Mouse (Mus musculus): ENCODE results near the gene Klc4.

Klc4 gene

DNA sequence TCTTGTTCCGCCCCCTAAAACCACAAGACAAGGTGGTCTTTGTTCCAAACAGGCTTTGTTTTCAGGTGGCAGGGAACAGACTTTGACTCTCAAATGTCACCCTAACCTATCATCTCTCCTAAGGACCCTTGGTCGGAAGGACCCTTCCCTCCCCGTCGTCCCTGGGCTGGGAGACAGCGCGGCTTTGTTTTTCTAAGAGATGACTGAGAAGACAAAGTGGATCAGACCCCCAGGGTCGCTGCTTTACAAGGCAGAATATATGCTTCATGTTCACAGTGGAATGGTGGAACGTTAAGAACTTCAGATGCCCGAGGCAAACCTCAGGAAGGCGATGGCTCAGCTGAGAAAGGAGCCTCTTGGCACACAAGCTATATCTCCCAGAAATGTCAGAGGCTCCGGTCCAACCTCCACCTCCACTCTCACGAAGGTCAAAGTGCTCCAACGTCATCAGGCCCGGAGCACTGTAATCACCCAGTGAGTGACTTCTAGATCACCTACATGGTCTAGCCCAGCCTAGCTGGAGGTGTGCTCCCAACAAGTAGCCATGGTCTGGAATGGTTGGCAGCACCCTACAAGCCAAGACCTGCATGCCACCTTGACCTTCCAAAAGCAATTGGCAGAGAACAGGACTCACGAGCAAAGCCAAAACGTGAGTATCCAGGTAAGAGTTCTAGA lies 26.0 kb downstream of the Klc4 start:
- DNase-seq: no peak

- no peak for DNase-seq
Measured at GRCm38 (mm10) chr17:46618769-46619682, 26.8 kb downstream of the Klc4 start.

GRCm38 (mm10) chr17:46618394-46618768 lies 27.4 kb downstream of the Klc4 start:
- no peak for DNase-seq

DNA sequence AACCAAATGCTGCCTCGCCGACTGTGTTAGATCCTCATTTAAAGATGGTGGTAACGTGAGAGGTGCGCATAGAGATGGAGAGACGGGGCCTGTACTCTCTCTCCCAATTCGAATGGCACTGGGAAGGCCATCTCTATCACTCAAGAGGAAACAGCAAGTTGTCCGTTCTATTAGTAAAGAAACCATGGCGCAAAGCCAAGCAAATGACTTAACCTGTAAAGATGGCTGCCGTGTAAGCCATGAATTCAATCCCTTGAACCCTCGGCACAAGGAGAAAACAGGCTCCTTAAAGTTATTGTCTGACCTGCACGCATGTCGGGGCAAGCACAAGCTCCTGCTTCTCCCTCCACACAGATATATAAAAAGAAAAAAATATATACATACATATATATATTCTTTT lies 28.0 kb downstream of the Klc4 start:
- DNase-seq: no peak

- DNase-seq: no peak
Measured at GRCm38 (mm10) chr17:46613229-46613628, 32.6 kb downstream of the Klc4 start.

GRCm38 (mm10) chr17:46612820-46613219 lies 33.0 kb downstream of the Klc4 start:
- DNase-seq: peak; percentile 62

GRCm38 (mm10) chr17:46612189-46612588 lies 33.6 kb downstream of the Klc4 start:
- DNase-seq: no peak

- DNase-seq: no peak
Measured at GRCm38 (mm10) chr17:46611316-46611715, 34.5 kb downstream of the Klc4 start.

DNA sequence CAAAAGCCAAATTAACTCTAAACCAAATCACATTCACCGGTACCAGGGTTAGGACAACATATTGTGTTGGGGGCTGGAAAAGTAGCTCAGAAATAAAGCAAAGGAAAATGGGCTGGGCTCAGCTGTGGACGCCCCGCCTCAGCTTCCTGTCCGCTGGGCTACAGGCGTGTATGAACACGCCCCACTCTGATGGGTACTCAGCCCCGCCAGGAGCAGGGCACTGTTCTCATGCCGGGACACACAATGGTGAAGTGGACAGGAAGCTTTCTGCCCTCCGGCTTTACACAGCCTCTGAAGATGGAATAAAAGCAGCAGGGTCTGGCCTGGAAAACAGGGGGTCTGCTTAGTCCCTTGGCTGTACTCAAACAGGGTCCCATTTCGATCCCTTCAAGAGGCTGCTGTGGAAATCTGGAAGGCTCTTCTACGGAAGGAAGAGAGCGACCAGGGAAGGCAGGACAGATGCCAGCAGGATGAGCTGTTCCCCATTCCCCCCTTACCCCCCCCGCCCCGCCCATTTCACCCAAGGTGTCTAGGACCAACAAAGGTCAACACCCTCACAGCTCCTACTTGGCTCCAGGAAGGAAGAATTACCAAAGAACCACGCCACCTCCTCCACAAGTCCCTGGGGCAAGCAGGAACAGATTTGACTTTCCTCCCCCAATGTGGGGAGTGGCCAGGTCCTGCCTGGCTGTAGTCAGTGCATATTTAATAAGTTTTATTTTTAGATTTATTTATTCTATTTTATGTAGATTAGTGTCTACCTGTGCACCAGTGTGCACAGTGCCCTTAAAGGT lies 35.9 kb downstream of the Klc4 start:
- DNase-seq: peak; percentile 84

GRCm38 (mm10) chr17:46605987-46606386 lies 39.8 kb downstream of the Klc4 start:
- DNase-seq: no peak

GRCm38 (mm10) chr17:46605126-46605525 lies 40.7 kb downstream of the Klc4 start:
- DNase-seq: no peak

GRCm38 (mm10) chr17:46603229-46603628 lies 42.6 kb downstream of the Klc4 start:
- DNase-seq: no peak

DNA sequence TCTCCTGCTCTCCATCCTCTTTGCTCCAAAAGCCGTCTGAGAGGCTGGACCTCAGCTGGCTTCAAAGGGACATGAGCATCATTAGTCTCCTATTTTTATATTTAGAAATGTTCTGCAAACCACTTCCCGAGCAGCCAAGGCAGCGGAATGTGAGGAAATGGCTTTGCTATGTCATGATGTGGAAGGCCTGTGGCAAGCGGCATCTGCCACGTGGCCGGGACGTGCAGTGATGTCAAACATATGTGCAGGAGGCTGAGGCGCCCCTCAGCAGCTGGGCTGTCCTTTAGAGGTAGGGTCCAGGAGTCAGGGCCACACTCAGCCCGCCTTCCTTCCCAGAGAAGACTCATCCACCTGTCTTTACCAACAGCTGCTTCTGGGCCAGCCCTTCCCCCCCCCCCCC lies 43.6 kb downstream of the Klc4 start:
- peak; percentile 54 for DNase-seq

DNA sequence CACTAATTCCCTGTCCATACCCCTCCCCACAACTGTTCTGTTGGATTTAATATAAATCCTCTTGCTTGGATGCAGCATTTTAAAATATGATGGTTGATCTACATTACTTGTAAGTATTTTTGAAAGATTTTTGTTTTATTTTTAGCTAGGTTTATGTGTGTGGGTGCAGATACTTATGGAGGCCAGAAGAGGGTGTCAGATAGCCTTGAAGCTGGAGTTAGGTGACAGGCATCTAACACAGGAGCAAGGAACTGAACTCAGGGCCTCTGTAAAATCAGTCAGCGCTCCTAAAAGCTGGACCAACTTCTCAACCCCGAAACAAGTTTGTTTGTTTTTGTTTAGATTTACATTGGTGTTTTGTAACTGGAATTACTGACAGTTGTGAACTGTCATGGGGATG lies 45.3 kb downstream of the Klc4 start:
- no peak for DNase-seq

- DNase-seq: no peak
Measured at GRCm38 (mm10) chr17:46598963-46599362, 46.9 kb downstream of the Klc4 start.

DNA sequence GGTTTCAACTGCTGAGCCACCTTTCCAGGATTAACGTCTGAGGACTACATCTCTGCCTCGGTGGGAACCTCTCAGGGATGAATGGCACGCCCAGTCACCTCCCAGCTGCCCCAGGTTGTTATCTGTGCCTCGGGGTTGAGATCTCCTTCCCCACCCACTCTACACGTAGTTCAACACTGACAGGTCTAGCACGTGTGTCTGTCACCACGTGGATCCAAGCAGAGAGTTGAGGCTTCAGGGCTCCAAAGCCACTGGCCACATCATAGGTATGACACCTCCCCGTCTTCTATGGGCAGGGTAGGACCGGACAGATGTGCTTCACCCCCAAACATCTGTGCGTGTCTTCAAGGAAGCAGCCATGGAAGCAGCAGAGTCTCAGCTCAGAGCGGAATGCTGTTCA lies 47.9 kb downstream of the Klc4 start:
- DNase-seq: no peak

DNA sequence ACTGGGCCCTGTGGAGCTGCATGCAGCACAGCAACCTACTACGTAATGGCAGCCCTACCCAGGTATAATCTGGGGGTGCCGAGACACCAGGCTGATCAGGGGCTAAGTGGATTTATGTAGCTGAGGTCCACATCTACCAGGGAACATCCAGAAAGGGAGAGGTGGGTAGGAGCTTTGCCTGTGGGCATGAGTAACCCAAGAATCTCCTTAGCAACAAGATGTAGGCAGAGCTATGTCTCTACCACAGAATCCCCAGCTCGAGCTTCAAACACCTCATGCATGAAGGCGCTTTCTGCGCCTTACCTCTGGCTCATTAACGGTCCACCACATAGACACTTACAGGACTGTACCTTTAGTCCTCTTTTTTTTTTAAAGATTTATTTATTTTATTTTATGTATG lies 50.5 kb downstream of the Klc4 start:
- DNase-seq: no peak

DNA sequence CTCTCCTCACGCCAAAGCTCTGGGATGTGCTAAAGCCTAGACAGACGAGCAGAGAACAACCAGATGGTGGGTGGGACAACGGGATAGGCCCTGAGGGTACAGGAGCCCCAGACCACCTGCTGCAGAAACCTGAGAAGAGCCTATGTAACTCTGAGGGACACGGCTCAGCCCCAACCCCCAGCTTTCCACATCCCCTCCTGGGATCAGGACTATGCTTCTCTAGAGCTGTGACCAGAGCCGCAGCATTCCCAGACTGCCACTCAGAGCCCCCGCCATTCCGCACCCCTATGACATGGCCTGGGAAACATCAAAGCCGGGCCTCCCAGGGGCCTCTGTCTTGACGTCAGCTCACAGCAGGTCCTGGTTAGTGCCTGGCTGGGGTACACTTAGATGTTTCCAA lies 51.2 kb downstream of the Klc4 start:
- DNase-seq: no peak

DNA sequence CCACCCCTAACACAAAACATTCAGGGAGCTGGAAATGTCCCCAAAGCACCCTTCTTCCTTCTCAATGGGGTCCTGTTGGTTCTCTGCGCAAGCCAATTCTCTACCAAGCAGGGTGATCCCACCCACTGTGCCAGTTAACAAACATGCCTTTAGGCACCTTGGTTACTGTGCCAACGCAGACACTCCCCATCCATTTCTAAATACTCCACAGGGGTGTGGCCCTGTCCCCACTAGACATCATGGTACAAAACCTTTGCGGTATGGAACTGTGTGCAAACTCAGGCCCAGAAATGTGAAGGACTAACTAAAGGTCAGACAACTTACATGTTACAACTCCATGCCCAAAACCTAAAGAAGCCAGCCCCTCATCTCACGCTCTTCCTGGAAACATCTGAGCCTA lies 52.7 kb downstream of the Klc4 start:
- peak; percentile 62 for DNase-seq

DNA sequence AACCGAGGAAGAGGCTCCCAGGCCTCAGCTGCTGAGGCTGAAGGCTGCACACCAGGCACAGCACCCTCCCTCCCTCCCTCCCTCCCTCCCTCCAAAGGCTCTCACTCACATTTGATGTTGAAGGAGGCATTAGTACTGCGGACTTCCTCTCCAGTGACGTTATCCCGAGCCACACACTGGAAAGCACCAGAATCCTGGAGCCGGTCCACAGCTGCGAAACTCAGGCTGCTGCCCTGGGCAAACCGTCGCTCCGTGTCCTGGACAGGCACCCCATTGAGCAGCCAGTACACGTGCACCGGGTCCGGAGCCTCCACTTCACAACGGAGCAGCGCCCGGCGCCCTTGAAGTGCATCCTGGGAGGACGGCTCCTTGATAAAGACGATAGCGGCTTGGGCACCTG lies 54.4 kb downstream of the Klc4 start:
- DNase-seq: peak; percentile 47

GRCm38 (mm10) chr17:46590439-46590838 lies 55.4 kb downstream of the Klc4 start:
- no peak for DNase-seq

GRCm38 (mm10) chr17:46589635-46590314 lies 56.0 kb downstream of the Klc4 start:
- no peak for DNase-seq

DNA sequence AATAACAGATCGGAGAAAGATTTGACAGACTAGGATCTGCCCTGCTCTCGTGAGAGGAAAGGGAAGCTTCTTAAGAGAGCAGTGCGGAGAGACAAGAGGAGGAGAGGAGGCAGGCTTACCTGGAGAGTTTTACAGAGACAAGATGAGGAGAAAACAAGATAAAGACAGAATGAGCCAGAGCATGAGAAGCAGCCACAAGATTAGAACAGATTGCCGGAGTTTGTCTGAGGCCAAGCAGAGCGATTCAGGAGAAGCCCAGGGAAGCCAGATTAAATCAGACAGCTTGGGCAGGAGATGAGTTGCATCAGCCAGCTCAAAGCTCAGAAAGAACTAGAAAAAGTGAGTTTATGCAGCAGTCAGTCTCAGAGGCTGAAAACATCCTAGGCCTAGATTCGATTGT lies 56.9 kb downstream of the Klc4 start:
- DNase-seq: no peak
